Mouse (Mus musculus) liver, embryonic 12.5 days (tissue): Measurements from ENCODE around the gene Chd3. TPM values are rescaled to one million over a fixed set of nuclear protein-coding genes. Genes with fewer than 3 reads are reported as not detected.

ENCODE experiments used
- ATAC-seq: fragments of 200-750 bp; cut with Nextera tagmentation; 2 replicates; pipeline ENCODE4 v1.8.0; 2017; ENCODE audit warnings: moderate number of reproducible peaks, mild to moderate bottlenecking, moderate library complexity
- H3K27ac ChIP-seq: fragments of 300-500 bp; sonication (generic); 2 replicates; pipeline ENCODE4 v1.5.1; 2016; ENCODE audit warnings: mild to moderate bottlenecking
- H3K27me3 ChIP-seq: fragments of 300-500 bp; sonication (generic); replicated peaks from 2 replicates; pipeline ENCODE4 v1.6.1; 2016; ENCODE audit warnings: mild to moderate bottlenecking, moderate library complexity
- H3K36me3 ChIP-seq: fragments of 300-500 bp; sonication (generic); 2 replicates; pipeline ENCODE4 v1.6.1; 2016; ENCODE audit warnings: mild to moderate bottlenecking, moderate library complexity
- H3K4me1 ChIP-seq: fragments of 300-500 bp; sonication (generic); 2 replicates; pipeline ENCODE4 v1.6.1; 2016
- H3K4me2 ChIP-seq: fragments of 300-500 bp; sonication (generic); 2 replicates; pipeline ENCODE4 v1.6.1; 2016; ENCODE audit warnings: mild to moderate bottlenecking, moderate library complexity
- H3K4me3 ChIP-seq: fragments of 300-500 bp; sonication (generic); 2 replicates; pipeline ENCODE4 v1.5.1; 2016; ENCODE audit warnings: mild to moderate bottlenecking, moderate library complexity
- H3K9ac ChIP-seq: fragments of 300-500 bp; sonication (generic); 2 replicates; pipeline ENCODE4 v1.6.1; 2016; ENCODE audit warnings: mild to moderate bottlenecking, moderate library complexity
- H3K9me3 ChIP-seq: fragments of 300-500 bp; sonication (generic); replicated peaks from 2 replicates; pipeline ENCODE4 v1.6.1; 2016; ENCODE audit warnings: mild to moderate bottlenecking, moderate library complexity
- WGBS: fragments of 180-500 bp; shearing (Covaris S2); methylation state at CpG from one replicate; pipeline ENCODE4 v1.1.7; 2016; ENCODE audit not compliant: insufficient replicate concordance; 5-methylcytosine and 5-hydroxymethylcytosine counted together
- polyA plus RNA-seq: library from polyadenylated mRNA; unstranded; fragments of >200 nt; fragmentation: Nextera tagmentation; extraction: Ambion mirVana; gene quantifications from 2 replicates; pipeline ENCODE4 v1.2.1, GENCODE M21; 2016

The Chd3 gene
- polyA plus RNA-seq, 1 experiment from 2014 or later = 4.7 TPM

- no peaks in the 10 kb centered on the region for H3K36me3 ChIP-seq
- H3K4me1 ChIP-seq = peaks cover 47% of the 10 kb centered on the region
- WGBS = 59% methylated on average over 3 of the region's 3 CpGs
- no peak overlapping the region for H3K4me3 ChIP-seq
- no peak overlapping the region for H3K9ac ChIP-seq
- H3K4me2 ChIP-seq = no peak overlapping the region
- no peaks in the 10 kb centered on the region for H3K9me3 ChIP-seq
- ATAC-seq = no peak
- H3K27me3 ChIP-seq = no peaks in the 10 kb centered on the region
- peak overlapping the region; percentile 45; the same call in 1 of the 2 replicates for H3K27ac ChIP-seq
Observed at GRCm38 (mm10) chr11:69377766-69378165, 8.6 kb upstream of the Chd3 start.

DNA sequence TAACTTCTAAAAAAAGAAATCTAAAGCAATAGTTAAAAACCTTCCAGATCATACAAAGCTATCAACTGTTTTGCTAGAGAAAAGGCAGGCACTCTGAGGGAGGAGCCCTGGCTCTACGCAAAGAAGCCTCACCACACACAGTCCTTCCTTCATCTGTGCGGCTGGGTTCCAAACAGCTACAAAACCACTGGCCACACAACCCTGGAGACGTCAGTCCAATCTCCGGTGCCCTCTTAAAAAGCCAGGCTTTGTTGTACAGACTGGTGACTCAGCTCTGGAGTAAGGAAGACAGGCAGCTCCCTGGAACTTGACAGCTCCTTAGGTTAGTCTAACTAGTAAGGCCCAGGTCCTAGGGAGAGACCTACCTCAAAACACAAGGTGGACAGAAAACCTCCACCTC is 6.4 kb upstream of the Chd3 start:
- Histone ChIP-seq H3K27ac (no peak overlapping the region), H3K9me3 (no peaks in the 10 kb centered on the region), H3K4me1 (peaks cover 69% of the 10 kb centered on the region), H3K4me3 (no peak overlapping the region), H3K27me3 (0 out of 2 replicates have a peak, but pooled peaks cover 5% of the 10 kb centered on the region), H3K9ac (no peak overlapping the region), H3K36me3 (no peaks in the 10 kb centered on the region), H3K4me2 (no peak overlapping the region)
- 65% methylated on average over 4 of the region's 4 CpGs for WGBS
- ATAC-seq = no peak

DNA sequence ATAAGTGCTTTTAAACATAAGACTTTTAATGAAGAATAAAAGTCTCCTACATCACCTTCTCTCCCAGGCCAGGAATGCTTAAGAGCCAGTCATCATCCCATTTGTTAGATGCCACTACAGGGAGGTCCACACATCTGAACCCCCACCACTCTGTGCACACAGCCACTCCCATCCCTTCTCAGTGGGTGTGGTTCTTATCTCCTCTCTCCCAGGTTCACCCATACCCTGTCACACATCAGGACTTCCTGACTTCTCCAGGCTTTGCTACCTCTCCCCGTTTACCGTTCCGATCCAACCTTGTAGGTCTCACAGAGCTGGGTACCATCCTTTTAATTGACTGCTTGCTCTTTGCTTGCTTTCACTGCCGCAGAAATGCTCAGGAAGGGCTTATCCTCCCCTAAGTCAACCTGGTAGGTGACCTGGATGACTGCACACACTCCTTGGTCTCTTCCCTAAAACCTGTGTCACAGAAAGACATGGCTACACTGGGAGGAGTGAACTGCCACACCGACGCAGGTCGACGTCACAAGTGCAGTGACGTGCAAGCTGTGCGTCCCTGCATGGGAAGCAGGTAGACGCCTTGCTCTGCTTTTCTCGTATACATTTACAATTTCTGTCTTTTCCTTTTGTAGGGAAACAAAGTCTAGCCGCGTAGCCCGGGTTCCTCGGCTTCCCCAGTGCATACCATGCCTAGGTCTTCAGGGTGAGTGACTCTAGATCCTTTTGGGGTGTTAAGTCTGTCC is 4.2 kb upstream of the Chd3 start:
- peak overlapping the region; percentile 43 for H3K4me3 ChIP-seq
- ATAC-seq = peak; percentile 97
- no peaks in the 10 kb centered on the region for H3K9me3 ChIP-seq
- peaks cover 83% of the 10 kb centered on the region for H3K4me1 ChIP-seq
- WGBS = 58% methylated on average over 16 of the region's 16 CpGs
- H3K4me2 ChIP-seq = peak overlapping the region; percentile 66
- peak overlapping the region; percentile 56 for H3K9ac ChIP-seq
- peak overlapping the region; percentile 88 for H3K27ac ChIP-seq
- peaks cover 23% of the 10 kb centered on the region for H3K27me3 ChIP-seq
- H3K36me3 ChIP-seq = no peaks in the 10 kb centered on the region

- Histone ChIP-seq H3K9me3 (no peaks in the 10 kb centered on the region), H3K27ac (peak overlapping the region; percentile 88), H3K9ac (peak overlapping the region; percentile 56; the same call in 1 of the 2 replicates), H3K4me1 (peaks cover 86% of the 10 kb centered on the region), H3K27me3 (peaks cover 30% of the 10 kb centered on the region), H3K36me3 (no peaks in the 10 kb centered on the region), H3K4me2 (peak overlapping the region; percentile 66), H3K4me3 (peak overlapping the region; percentile 43)
- 50% methylated on average over 3 of the region's 3 CpGs for WGBS
- ATAC-seq = no peak
Observed at GRCm38 (mm10) chr11:69372780-69373170, 3.6 kb upstream of the Chd3 start.

DNA sequence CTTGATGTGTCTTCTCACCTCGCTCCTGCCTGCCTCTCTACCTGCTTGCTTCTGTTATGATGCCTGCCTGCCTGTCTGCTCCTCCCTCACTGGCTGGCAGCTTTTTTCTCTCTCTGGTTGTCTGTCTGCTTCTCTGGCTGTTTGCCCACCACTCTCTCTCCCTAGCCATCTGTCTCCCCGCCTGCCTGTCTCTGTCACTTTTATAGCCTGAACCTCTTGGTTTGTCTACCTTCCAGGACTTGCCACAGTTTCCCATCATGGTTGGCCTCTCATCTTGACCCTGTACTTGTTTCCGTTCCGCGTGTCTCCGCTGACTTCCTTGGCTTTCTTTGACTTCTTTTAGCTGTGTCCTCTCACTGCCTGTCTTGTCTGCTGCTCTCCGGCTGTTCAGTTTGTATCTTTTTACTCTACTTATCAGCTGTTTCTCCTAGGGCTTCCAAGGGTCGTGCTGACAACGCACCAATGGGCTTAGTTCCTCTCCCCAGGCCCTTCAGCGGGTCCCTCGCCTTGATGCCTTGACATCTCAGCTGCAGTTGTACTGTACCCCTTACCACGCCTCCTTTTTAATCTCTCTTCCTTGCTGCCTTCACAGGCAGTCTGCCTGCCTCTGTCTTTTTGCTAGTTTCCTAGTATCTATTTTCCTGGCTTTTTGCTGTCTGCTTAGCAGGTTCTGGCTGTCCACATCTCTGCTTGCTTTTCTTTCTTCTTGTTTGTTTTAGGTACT is 3.0 kb upstream of the Chd3 start:
- Histone ChIP-seq H3K4me2 (peak overlapping the region; percentile 66), H3K4me3 (peak overlapping the region; percentile 12; the same call in 1 of the 2 replicates), H3K27ac (peak overlapping the region; percentile 88), H3K4me1 (peaks cover 87% of the 10 kb centered on the region), H3K36me3 (no peaks in the 10 kb centered on the region), H3K27me3 (peaks cover 35% of the 10 kb centered on the region), H3K9ac (peak overlapping the region; percentile 56), H3K9me3 (no peaks in the 10 kb centered on the region)
- 33% methylated on average over 12 of the region's 12 CpGs for WGBS
- 0 out of 2 replicates have a peak, but pooled peaks have one; percentile 27 for ATAC-seq

GRCm38 (mm10) chr11:69371601-69372000 is 2.4 kb upstream of the Chd3 start:
- Histone ChIP-seq H3K4me1 (peaks cover 89% of the 10 kb centered on the region), H3K4me2 (peak overlapping the region; percentile 66), H3K27me3 (peaks cover 41% of the 10 kb centered on the region), H3K9ac (peak overlapping the region; percentile 56), H3K4me3 (no peak overlapping the region; the same call in 1 of the 2 replicates), H3K36me3 (no peaks in the 10 kb centered on the region), H3K27ac (peak overlapping the region; percentile 88), H3K9me3 (no peaks in the 10 kb centered on the region)
- WGBS = 63% methylated on average over 12 of the region's 12 CpGs
- ATAC-seq = no peak

DNA sequence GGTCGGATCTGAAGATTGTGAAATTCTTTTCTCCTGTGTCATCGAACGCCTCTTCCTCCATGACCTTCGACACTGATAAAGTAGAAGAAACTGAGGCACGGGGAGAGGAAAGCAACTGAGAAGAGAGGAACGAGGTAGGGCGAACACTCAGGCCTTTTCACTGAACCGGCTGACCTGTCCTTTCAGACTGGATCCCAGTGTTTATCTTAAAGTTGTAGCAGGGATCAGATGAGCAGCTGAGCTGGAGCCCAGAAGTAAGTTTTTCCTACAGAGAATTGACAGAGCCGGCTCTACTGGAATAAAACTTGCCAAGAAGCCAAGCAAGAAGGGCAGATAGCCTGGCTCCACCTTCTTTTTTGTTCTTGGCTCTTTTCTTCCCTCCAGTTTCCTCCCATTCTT is 1.6 kb upstream of the Chd3 start:
- H3K27me3 ChIP-seq = peaks cover 49% of the 10 kb centered on the region
- no peak for ATAC-seq
- 27% methylated on average over 9 of the region's 9 CpGs for WGBS
- H3K4me2 ChIP-seq = peak overlapping the region; percentile 66
- H3K9ac ChIP-seq = no peak overlapping the region
- no peaks in the 10 kb centered on the region for H3K36me3 ChIP-seq
- peaks cover 90% of the 10 kb centered on the region for H3K4me1 ChIP-seq
- H3K9me3 ChIP-seq = no peaks in the 10 kb centered on the region
- H3K4me3 ChIP-seq = no peak overlapping the region
- peak overlapping the region; percentile 88 for H3K27ac ChIP-seq

- 45% methylated on average over 2 of the region's 2 CpGs for WGBS
- peaks cover 93% of the 10 kb centered on the region for H3K4me1 ChIP-seq
- ATAC-seq = no peak
Observed at GRCm38 (mm10) chr11:69369990-69370816, 997 bp upstream of the Chd3 start.

DNA sequence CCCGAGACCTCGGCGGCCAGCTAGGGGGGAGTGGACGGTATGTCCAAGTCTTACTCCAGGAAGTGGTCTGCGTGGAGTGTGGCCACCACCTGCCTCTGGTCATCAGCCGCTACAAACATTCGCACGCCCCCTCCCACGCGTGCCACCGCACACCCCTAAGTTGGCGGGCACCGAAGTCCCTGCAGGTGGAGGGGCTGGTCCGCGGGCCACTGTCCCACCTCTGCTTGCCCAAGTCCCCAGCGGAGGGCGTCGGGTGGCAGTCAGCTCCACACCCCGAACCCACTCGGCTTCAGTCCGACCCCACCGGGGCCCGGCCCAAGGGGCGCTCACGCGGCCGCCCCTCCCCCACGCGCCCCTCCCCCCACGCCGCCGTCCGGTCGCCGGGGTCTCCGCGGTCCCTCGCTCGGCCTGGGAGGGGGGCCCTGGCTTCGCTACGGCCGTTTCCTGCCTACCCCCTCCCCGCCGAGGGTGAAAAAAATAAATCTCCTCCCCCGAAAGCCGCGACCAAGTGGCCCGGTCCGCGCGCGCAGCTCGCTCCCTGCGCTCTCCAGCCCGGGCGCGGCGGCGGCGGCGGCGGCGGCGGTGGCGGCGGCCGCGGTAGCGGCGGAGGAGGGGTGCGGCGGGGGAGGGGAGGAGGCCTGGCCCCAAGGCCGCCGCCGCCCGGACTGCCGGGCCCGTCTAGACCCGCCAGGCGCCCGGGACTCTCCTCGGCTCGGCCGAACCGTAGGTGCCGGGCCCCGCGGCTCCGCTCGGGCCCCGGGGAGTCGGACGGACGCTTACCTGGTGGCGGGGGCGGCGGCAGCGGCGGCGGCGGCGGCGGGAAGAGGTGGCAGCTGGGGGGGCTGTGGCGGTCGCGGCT is 621 bp downstream of the Chd3 start:
- Histone ChIP-seq H3K9ac (peak overlapping the region; percentile 88), H3K36me3 (no peaks in the 10 kb centered on the region), H3K27me3 (peaks cover 70% of the 10 kb centered on the region), H3K4me2 (peak overlapping the region; percentile 98), H3K4me3 (peak overlapping the region; percentile 77), H3K9me3 (no peaks in the 10 kb centered on the region), H3K27ac (peak overlapping the region; percentile 84), H3K4me1 (peaks cover 92% of the 10 kb centered on the region)
- ATAC-seq = no peak
- 2% methylated on average over 63 of the region's 106 CpGs for WGBS

More at GRCm38 (mm10) chr11:69369990-69370816, 997 bp upstream of the Chd3 start:
- Histone ChIP-seq H3K36me3 (no peaks in the 10 kb centered on the region), H3K27me3 (peaks cover 55% of the 10 kb centered on the region), H3K27ac (peak overlapping the region; percentile 88), H3K4me3 (peak overlapping the region; percentile 77), H3K4me2 (peak overlapping the region; percentile 98), H3K9me3 (no peaks in the 10 kb centered on the region), H3K9ac (peak overlapping the region; percentile 88; the same call in 1 of the 2 replicates)

GRCm38 (mm10) chr11:69367616-69368355 is 1.4 kb downstream of the Chd3 start:
- Histone ChIP-seq H3K27me3 (peaks cover 70% of the 10 kb centered on the region), H3K36me3 (0 out of 2 replicates have a peak, but pooled peaks cover 3% of the 10 kb centered on the region), H3K4me2 (peak overlapping the region; percentile 98), H3K9ac (peak overlapping the region; percentile 88; the same call in 1 of the 2 replicates), H3K9me3 (no peaks in the 10 kb centered on the region), H3K4me1 (peaks cover 84% of the 10 kb centered on the region), H3K27ac (peak overlapping the region; percentile 84), H3K4me3 (peak overlapping the region; percentile 77)
- no peak for ATAC-seq
- 1% methylated on average over 22 of the region's 22 CpGs for WGBS
